Mouse (Mus musculus): Measurements from ENCODE around the gene Cck. TPM values are rescaled to one million over a fixed set of nuclear protein-coding genes. Genes with fewer than 3 reads are reported as not detected.

Gene Cck
- not detected for polyA plus RNA-seq (2017; shearing (Covaris generic))

GRCm38 (mm10) chr9:121495529-121495928 is at the start of gene Cck:
Gene Cck (minus strand): TSS chr9:121495694.
- ATAC-seq = no peak

DNA sequence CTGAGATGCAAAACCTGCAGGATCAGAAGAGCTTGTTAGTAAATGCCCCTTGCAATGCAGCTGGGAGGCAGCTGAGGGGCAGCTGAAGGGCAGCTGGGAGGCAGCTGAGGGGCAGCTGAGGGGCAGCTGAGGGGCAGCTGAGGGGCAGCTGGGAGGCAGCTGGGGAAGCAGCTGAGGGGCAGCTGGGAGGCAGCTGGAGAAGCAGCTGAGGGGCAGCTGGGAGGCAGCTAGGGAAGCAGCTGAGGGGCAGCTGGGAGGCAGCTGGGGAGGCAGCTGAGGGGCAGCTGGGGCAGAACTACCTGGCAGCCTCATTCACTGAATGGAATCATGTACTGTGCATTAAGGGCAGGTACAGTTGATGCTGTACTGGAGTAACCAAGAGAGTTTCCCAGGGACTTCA is 46.0 kb upstream of the Cck start:
- ATAC-seq = no peak

DNA sequence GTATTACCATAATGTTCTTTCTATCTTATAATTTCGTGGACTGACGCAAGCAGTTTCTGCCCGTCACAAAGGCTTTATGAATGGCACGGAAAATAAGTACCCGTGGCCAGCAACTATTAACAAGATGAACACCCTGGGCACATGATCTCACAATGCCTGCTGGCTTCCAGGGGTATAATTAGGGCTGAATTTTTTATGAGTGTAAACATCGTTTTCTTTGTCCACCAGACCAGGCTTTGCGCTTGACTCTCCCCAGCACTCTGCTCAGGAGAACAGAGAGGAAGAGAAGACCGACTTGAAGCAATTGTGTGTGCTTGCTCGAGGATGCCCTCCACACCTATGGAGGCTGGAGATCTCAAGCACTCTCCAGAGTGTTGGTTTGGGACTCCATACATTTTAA is 37.1 kb upstream of the Cck start:
- no peak for ATAC-seq

- no peak for ATAC-seq
Observed at GRCm38 (mm10) chr9:121528605-121529357, 33.3 kb upstream of the Cck start.

GRCm38 (mm10) chr9:121526171-121526570 is 30.7 kb upstream of the Cck start:
- ATAC-seq = no peak

DNA sequence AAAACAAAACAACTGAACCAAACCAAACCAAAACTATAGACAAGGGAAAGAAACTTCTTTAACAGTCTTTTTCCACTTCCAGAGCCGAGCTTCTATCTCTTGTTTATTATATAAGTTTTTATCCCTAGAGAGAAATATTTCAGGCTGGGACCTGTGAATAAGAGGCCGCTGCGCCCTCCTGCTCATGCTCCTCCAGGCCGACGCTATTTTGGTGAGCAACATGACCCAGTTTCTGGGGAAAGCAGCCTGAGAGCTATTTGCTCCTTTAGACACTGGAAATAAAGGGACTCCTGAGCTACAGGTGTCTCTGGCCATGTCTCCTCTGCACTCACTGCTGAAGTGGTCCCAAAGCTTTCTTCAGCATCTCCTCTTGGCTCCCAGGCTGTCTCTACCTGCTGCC is 24.6 kb upstream of the Cck start:
- ATAC-seq = no peak

DNA sequence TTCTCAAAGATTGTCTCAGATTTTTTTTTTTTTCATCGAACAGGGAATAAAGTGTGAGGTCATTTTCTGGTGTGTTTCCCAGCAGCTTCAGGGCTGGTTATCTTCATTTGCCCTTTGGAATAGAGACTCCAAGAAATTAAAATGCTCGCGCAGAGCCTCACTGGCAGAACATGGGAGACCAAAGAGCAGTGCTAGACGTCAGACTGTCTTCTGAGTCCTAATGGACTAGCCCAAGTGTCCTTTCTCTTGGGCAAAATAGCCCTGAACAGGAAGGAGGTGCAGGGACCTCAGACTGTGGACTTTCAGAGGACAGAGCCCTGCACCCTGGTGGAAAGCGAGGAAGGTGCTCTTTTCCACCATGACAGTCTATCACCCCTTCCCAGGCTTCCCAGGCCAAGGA is 19.0 kb upstream of the Cck start:
- no peak for ATAC-seq

DNA sequence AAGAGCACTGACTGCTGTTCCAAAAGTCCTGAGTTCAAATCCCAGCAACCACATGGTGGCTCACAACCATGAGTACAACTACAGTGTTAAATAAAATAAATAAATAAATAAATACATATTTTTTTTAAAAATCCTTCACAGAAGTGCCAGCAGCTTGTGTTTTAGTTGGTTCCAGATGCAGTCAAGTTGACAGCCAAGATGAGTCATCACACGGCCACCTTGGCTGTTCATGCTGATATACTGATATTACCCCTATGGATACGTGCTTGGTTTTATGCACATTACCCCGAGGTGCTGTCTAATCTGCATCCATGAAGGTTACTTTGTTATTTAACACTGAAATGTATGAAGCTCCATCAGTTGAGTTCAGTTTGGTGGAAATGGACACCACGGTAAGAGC is 16.4 kb upstream of the Cck start:
- no peak for ATAC-seq

DNA sequence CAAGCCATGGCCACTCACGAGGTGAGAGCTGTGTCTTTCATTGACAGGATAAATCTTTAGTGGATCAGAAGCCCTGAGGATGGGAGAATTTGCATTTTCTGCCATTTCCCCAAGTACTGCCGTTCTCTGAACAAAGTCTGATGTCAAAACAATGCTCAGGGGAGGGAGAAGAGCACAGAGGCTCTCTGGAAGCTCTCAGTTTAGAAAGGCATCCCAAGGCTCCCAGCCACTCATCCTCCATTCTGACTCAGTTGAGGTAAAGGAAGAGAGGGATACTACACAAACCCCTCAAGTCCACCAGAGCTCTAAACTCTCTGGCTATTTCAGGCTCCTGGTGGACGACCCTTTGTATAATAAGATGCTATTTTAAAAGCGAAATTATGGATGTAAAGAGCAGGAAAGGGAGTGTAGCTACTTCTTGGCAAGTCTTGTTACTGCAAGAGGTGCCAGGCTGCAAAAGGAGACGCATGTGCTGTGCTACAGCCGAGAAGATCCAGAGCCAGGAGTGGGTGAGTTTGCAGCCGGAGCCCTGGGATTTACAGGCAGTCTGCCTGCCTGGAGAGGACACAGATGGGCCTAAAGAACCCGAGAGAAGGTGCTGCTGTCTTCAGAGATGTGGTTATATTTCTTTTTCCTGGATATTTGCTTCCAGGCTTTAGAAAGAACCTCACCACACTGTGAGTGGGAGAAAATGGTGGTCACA is 11.1 kb upstream of the Cck start:
- no peak for ATAC-seq

- no peak for ATAC-seq
Observed at GRCm38 (mm10) chr9:121505346-121505745, 9.9 kb upstream of the Cck start.

DNA sequence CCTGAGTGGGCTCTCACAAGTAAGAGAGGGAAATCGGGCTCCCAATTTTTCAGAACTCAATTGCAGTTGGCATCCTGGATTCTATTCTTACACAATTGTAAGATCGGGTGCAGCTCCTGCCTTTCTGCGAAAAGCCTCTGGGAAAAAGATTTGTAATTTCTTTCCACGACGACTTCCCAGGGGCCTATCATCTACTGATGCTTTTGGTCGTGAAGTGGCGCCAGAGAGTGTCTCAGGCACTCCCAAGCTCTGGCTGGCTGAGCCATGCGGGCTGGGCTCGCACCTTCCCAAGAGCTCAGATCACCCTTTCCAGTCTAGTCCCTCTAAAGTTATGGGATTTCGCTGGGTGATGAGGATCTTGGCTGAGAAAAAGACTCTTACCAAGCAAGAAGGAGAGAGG is 608 bp upstream of the Cck start:
- ATAC-seq = no peak

GRCm38 (mm10) chr9:121494006-121494767 is 1.3 kb downstream of the Cck start:
- ATAC-seq = no peak

- ATAC-seq = no peak
Observed at GRCm38 (mm10) chr9:121491592-121492240, 3.8 kb downstream of the Cck start.

GRCm38 (mm10) chr9:121487216-121487615 is 8.3 kb downstream of the Cck start:
- ATAC-seq = no peak

GRCm38 (mm10) chr9:121479453-121479852 is 16.0 kb downstream of the Cck start:
- no peak for ATAC-seq

DNA sequence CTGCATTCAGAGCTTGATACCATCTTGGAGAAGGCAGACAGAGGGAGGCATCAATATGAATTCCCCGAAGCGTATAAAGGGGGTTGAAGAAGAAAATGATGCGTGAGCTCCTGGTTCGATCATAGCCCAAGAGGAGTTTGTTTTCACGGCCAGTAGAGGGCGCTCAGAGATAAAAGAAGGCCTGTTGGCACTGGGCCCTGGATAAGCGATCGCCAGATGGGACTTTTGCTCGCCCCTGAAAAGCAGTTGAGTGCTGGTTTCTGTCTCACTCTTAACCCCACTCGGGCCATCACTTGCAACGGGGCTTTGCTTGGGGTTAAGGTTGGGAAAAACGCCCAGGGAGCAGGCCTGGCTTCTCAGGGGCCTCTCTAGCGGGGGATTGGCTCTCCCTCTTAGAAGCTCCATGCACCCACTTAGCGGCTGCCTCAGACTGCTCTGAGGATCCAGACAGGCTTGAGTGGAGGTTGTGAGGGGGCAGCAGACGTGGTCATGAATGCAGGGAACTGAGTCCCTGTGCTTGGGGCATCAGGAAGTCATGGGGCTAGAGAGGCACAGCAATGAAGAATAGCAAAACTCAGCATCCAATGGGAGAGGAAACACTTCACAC is 18.1 kb downstream of the Cck start:
- ATAC-seq = no peak

DNA sequence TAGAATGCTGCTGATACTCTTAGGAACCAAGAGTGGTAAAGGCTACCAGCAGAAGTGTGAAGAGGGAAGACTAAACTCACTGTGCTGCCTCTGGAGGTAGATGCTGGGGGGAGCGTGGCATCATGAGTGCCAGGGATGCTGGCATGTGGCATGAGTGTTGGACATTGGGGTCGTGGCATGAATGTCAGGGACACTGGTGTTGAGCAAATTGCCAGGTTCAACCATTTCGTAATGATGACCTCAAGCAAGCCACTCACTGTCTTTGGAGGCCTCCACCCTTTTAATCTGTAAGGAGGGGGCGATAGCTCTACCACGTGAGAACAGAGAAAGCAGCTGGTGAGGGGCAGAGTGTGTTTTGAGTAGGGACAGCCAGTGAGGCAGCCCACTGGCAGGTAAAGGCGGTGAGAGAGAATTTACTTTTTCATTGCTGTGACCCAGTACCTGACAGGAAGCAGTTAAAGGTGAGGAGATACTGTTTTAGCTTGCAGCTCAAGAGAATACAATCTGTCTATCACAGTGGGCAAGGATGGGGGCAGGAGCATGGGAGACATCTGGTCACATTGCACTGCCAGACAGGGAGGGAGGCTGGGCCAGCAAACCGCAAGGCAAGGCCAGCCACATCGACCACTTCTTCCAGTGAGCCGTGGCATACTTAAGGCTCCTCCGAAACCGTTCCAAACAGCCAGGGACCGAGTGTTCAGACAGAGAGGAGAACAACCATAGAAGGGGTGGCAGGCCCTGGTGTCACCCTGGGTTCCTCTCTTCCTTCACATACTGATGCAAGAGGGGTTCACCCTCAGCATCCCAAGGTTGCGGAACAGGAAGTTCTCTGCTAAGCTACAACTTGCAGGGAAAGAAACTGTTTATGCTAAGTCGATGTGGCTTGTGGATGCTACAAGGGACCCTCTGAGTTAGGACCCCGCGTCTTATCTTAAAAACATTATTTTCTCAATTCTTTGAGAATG is 19.7 kb downstream of the Cck start:
- no peak for ATAC-seq

GRCm38 (mm10) chr9:121474771-121475170 is 20.7 kb downstream of the Cck start:
- ATAC-seq = no peak

DNA sequence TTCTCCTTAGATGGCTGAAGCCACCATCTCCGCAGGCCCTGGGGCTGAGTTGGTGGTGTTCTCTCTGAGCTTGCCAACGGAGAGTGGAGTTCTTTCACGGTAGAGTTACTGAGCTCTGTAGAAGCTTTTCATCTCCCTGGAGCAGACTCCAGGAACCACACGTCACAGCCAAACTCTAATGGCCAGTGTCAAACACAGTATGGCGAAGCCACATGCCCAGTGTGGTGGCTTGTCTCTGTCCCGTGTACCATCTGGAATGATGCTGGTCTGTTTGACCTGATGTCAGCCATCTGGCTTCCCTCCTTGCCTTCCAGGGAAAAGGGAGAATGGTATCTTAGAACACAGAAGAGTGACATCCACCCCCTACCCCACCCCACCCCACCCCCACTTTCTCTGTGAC is 25.8 kb downstream of the Cck start:
- no peak for ATAC-seq

DNA sequence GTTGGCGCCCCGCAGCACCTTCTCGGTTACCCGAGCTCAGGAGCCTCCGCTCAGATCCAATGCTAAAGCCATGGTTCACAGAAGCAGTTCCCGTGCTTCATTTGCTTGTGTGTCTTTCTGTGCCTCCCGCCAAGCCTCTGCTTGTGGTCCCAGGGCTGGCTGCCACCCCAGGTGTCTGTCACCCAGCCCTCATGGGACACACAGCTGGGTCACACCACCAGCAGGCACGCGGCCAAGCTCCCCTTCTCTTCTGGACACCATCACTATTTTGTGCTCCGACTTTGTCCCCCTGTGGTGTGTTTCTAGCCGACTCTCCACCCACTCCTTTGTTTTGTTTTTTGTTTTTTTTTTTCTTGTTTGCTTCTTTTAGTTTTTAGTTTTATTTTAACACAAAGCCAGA is 28.0 kb downstream of the Cck start:
- ATAC-seq = no peak

DNA sequence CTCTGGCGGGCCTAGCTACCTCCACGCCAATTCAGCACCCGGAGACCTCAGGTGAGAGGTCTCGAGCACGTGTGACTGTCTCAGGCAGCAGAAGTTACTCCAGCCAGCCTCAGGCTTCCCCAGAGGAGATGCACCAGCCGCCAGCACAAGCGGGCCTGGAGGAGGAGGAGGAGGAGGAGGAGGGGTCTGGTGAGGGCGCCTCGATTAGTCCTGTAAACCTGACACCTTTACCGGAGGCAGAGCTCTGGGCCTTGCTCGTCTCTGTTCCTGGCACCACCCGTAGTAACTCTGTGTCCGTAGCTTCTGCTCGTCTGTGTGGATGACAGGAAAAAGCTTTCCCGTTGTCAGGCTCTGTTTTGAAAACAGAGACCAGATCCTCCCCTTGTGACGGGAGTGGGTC is 35.0 kb downstream of the Cck start:
- no peak for ATAC-seq
